Mouse (Mus musculus): ENCODE measurements around the gene Echdc2. TPM values are rescaled to one million over a fixed set of nuclear protein-coding genes. Genes with fewer than 3 reads are reported as not detected.
"Not testable (repeated sequence)": the region's sequence is repeated elsewhere in the genome, so short reads cannot be mapped to it uniquely, and the experiment has no call there.

The Echdc2 gene
- polyA plus RNA-seq, 1 experiment: 36.6 TPM

- Histone ChIP-seq H3K4me1 (ENCODE audit: control insufficient read depth, insufficient read depth, low read length) (no peaks in the 10 kb centered on the region), H3K27ac (ENCODE audit: insufficient read depth, low read length) (no peak overlapping the region)
- TF ChIP-seq CTCF (IDR thresholded peaks at IDR 0.05; ENCODE audit: borderline replicate concordance, insufficient read depth, low read length) (no peak), POLR2A (IDR thresholded peaks at IDR 0.05; ENCODE audit: low read depth, low read length) (no peak)
These were observed 28.3 kb upstream of the Echdc2 start for GRCm38 (mm10) chr4:108136938-108137337.

GRCm38 (mm10) chr4:108143178-108143577 lies 22.1 kb upstream of the Echdc2 start:
- not testable (repeated sequence) for H3K4me1 ChIP-seq (ENCODE audit: control insufficient read depth, insufficient read depth, low read length); H3K4me3 ChIP-seq (ENCODE audit: insufficient read depth, low read length); H3K27ac ChIP-seq (ENCODE audit: insufficient read depth, low read length)

More at GRCm38 (mm10) chr4:108136938-108137337, 28.3 kb upstream of the Echdc2 start:
- H3K4me3 ChIP-seq (ENCODE audit: insufficient read depth, low read length): no peak overlapping the region

- Histone ChIP-seq H3K4me1 (ENCODE audit: control insufficient read depth, insufficient read depth, low read length) (no peaks in the 10 kb centered on the region), H3K27ac (ENCODE audit: insufficient read depth, low read length) (no peak overlapping the region), H3K4me3 (ENCODE audit: insufficient read depth, low read length) (no peak overlapping the region)
- TF ChIP-seq CTCF (IDR thresholded peaks at IDR 0.05; ENCODE audit: borderline replicate concordance, insufficient read depth, low read length): no peak
- TF ChIP-seq POLR2A (IDR thresholded peaks at IDR 0.05; ENCODE audit: low read depth, low read length): no peak
These were observed 21.5 kb upstream of the Echdc2 start for GRCm38 (mm10) chr4:108143778-108144177.

GRCm38 (mm10) chr4:108144880-108145279 lies 20.4 kb upstream of the Echdc2 start, which contains the start of gene Scp2:
Gene Scp2 (minus strand): TSS chr4:108144998.
- Histone ChIP-seq H3K27ac (ENCODE audit: insufficient read depth, low read length) (no peak within 1 kb of the TSS), H3K4me3 (ENCODE audit: insufficient read depth, low read length) (no peak within 1 kb of the TSS)
- TF ChIP-seq POLR2A (IDR thresholded peaks at IDR 0.05; ENCODE audit: low read depth, low read length): no peak
- TF ChIP-seq CTCF (IDR thresholded peaks at IDR 0.05; ENCODE audit: borderline replicate concordance, insufficient read depth, low read length): no peak

GRCm38 (mm10) chr4:108145554-108145953 lies 19.7 kb upstream of the Echdc2 start:
- not testable (repeated sequence) for H3K4me3 ChIP-seq (ENCODE audit: insufficient read depth, low read length); H3K27ac ChIP-seq (ENCODE audit: insufficient read depth, low read length); H3K4me1 ChIP-seq (ENCODE audit: control insufficient read depth, insufficient read depth, low read length)

More at GRCm38 (mm10) chr4:108144880-108145279, 20.4 kb upstream of the Echdc2 start, which contains the start of gene Scp2:
- H3K4me1 ChIP-seq (ENCODE audit: control insufficient read depth, insufficient read depth, low read length): no peaks in the 10 kb centered on the region

GRCm38 (mm10) chr4:108155141-108155540 lies 10.1 kb upstream of the Echdc2 start:
- H3K4me1 ChIP-seq (ENCODE audit: control insufficient read depth, insufficient read depth, low read length); H3K27ac ChIP-seq (ENCODE audit: insufficient read depth, low read length); H3K4me3 ChIP-seq (ENCODE audit: insufficient read depth, low read length): not testable (repeated sequence)

- no peak overlapping the region for H3K4me3 ChIP-seq (ENCODE audit: insufficient read depth, low read length)
- TF ChIP-seq CTCF (IDR thresholded peaks at IDR 0.05; ENCODE audit: borderline replicate concordance, insufficient read depth, low read length): no peak
- TF ChIP-seq POLR2A (IDR thresholded peaks at IDR 0.05; ENCODE audit: low read depth, low read length): no peak
- H3K27ac ChIP-seq (ENCODE audit: insufficient read depth, low read length): no peak overlapping the region
- H3K4me1 ChIP-seq (ENCODE audit: control insufficient read depth, insufficient read depth, low read length): no peaks in the 10 kb centered on the region
These were observed 3.3 kb upstream of the Echdc2 start for GRCm38 (mm10) chr4:108161936-108162335.

GRCm38 (mm10) chr4:108163291-108163690 lies 1.9 kb upstream of the Echdc2 start:
- no peaks in the 10 kb centered on the region for H3K4me1 ChIP-seq (ENCODE audit: control insufficient read depth, insufficient read depth, low read length)
- no peak overlapping the region for H3K27ac ChIP-seq (ENCODE audit: insufficient read depth, low read length)
- TF ChIP-seq CTCF (IDR thresholded peaks at IDR 0.05; ENCODE audit: borderline replicate concordance, insufficient read depth, low read length): no peak
- TF ChIP-seq POLR2A (IDR thresholded peaks at IDR 0.05; ENCODE audit: low read depth, low read length): no peak
- H3K4me3 ChIP-seq (ENCODE audit: insufficient read depth, low read length): no peak overlapping the region

- TF ChIP-seq POLR2A (IDR thresholded peaks at IDR 0.05; ENCODE audit: low read depth, low read length) (no peak), CTCF (IDR thresholded peaks at IDR 0.05; ENCODE audit: borderline replicate concordance, insufficient read depth, low read length) (no peak)
- Histone ChIP-seq H3K27ac (ENCODE audit: insufficient read depth, low read length) (no peak overlapping the region), H3K4me1 (ENCODE audit: control insufficient read depth, insufficient read depth, low read length) (no peaks in the 10 kb centered on the region), H3K4me3 (ENCODE audit: insufficient read depth, low read length) (no peak overlapping the region)
These were observed 1.6 kb downstream of the Echdc2 start for GRCm38 (mm10) chr4:108166874-108167273.

- Histone ChIP-seq H3K4me3 (ENCODE audit: insufficient read depth, low read length) (no peak overlapping the region), H3K27ac (ENCODE audit: insufficient read depth, low read length) (no peak overlapping the region), H3K4me1 (ENCODE audit: control insufficient read depth, insufficient read depth, low read length) (no peaks in the 10 kb centered on the region)
- TF ChIP-seq POLR2A (IDR thresholded peaks at IDR 0.05; ENCODE audit: low read depth, low read length) (no peak), CTCF (IDR thresholded peaks at IDR 0.05; ENCODE audit: borderline replicate concordance, insufficient read depth, low read length) (no peak)
These were observed 2.8 kb downstream of the Echdc2 start for GRCm38 (mm10) chr4:108168056-108168455.

- Histone ChIP-seq H3K4me3 (ENCODE audit: insufficient read depth, low read length) (no peak overlapping the region), H3K27ac (ENCODE audit: insufficient read depth, low read length) (no peak overlapping the region), H3K4me1 (ENCODE audit: control insufficient read depth, insufficient read depth, low read length) (no peaks in the 10 kb centered on the region)
- no peak for TF ChIP-seq CTCF (IDR thresholded peaks at IDR 0.05; ENCODE audit: borderline replicate concordance, insufficient read depth, low read length)
- TF ChIP-seq POLR2A (IDR thresholded peaks at IDR 0.05; ENCODE audit: low read depth, low read length): no peak
These were observed 17.0 kb downstream of the Echdc2 start for GRCm38 (mm10) chr4:108182278-108182677.

Data from embryonic fibroblast, embryonic 13.5 days (primary cell).